Mouse (Mus musculus): ENCODE results near the gene Pcp4l1. TPM values are rescaled to one million over a fixed set of nuclear protein-coding genes. Genes with fewer than 3 reads are reported as not detected.

Pcp4l1 gene
- polyA plus RNA-seq, 1 experiment from 2014 or later, result 5.0 TPM

- Histone ChIP-seq H3K9ac (no peak overlapping the region), H3K9me3 (no peaks in the 10 kb centered on the region), H3K36me3 (peaks cover 37% of the 10 kb centered on the region), H3K4me3 (no peak overlapping the region), H3K27ac (no peak overlapping the region), H3K4me2 (no peak overlapping the region), H3K27me3 (no peaks in the 10 kb centered on the region), H3K4me1 (no peaks in the 10 kb centered on the region)
- no peak for ATAC-seq (ENCODE audit: borderline replicate concordance, extremely low read depth, low FRiP score, low TSS enrichment)
- 71% methylated on average over 5 of the region's 5 CpGs for WGBS
Observed at GRCm38 (mm10) chr1:171232348-171232747, 36.3 kb upstream of the Pcp4l1 start.

GRCm38 (mm10) chr1:171231844-171232243 is 35.8 kb upstream of the Pcp4l1 start:
- Histone ChIP-seq H3K36me3 (peaks cover 32% of the 10 kb centered on the region), H3K4me1 (no peaks in the 10 kb centered on the region), H3K27ac (no peak overlapping the region), H3K27me3 (no peaks in the 10 kb centered on the region), H3K9ac (no peak overlapping the region), H3K9me3 (no peaks in the 10 kb centered on the region), H3K4me2 (no peak overlapping the region), H3K4me3 (no peak overlapping the region)
- WGBS, result 75% methylated on average over 4 of the region's 4 CpGs
- ATAC-seq (ENCODE audit: borderline replicate concordance, extremely low read depth, low FRiP score, low TSS enrichment), result no peak

GRCm38 (mm10) chr1:171230215-171230614 is 34.1 kb upstream of the Pcp4l1 start:
- 80% methylated on average over 3 of the region's 3 CpGs for WGBS
- Histone ChIP-seq H3K4me1 (no peaks in the 10 kb centered on the region), H3K9ac (no peak overlapping the region), H3K4me3 (no peak overlapping the region), H3K9me3 (no peaks in the 10 kb centered on the region), H3K27me3 (no peaks in the 10 kb centered on the region), H3K27ac (no peak overlapping the region), H3K36me3 (peaks cover 15% of the 10 kb centered on the region), H3K4me2 (no peak overlapping the region)
- no peak for ATAC-seq (ENCODE audit: borderline replicate concordance, extremely low read depth, low FRiP score, low TSS enrichment)

- H3K9ac ChIP-seq, result no peak overlapping the region
- ATAC-seq (ENCODE audit: borderline replicate concordance, extremely low read depth, low FRiP score, low TSS enrichment), result no peak
- no peaks in the 10 kb centered on the region for H3K4me1 ChIP-seq
- H3K36me3 ChIP-seq, result peaks cover 11% of the 10 kb centered on the region
- no peak overlapping the region for H3K4me2 ChIP-seq
- no peak overlapping the region for H3K27ac ChIP-seq
- H3K4me3 ChIP-seq, result no peak overlapping the region
- H3K9me3 ChIP-seq, result no peaks in the 10 kb centered on the region
- WGBS, result 44% methylated on average over 6 of the region's 6 CpGs
- no peaks in the 10 kb centered on the region for H3K27me3 ChIP-seq
Observed at GRCm38 (mm10) chr1:171229750-171230149, 33.7 kb upstream of the Pcp4l1 start.

GRCm38 (mm10) chr1:171227879-171228278 is 31.8 kb upstream of the Pcp4l1 start:
- H3K4me2 ChIP-seq, result no peak overlapping the region
- WGBS, result 86% methylated on average over 1 of the region's 1 CpGs

GRCm38 (mm10) chr1:171226780-171227179 is 30.7 kb upstream of the Pcp4l1 start:
- Histone ChIP-seq H3K27me3 (no peaks in the 10 kb centered on the region), H3K27ac (no peak overlapping the region), H3K9me3 (no peaks in the 10 kb centered on the region), H3K4me1 (peaks cover 7% of the 10 kb centered on the region), H3K36me3 (no peaks in the 10 kb centered on the region), H3K9ac (no peak overlapping the region), H3K4me2 (no peak overlapping the region), H3K4me3 (no peak overlapping the region)
- WGBS, result 63% methylated on average over 4 of the region's 4 CpGs
- no peak for ATAC-seq (ENCODE audit: borderline replicate concordance, extremely low read depth, low FRiP score, low TSS enrichment)

More at GRCm38 (mm10) chr1:171227879-171228278, 31.8 kb upstream of the Pcp4l1 start:
- Histone ChIP-seq H3K9ac (no peak overlapping the region), H3K4me1 (peaks cover 4% of the 10 kb centered on the region; the same call in 1 of the 2 replicates), H3K9me3 (no peaks in the 10 kb centered on the region), H3K4me3 (no peak overlapping the region), H3K27ac (no peak overlapping the region), H3K27me3 (no peaks in the 10 kb centered on the region), H3K36me3 (no peaks in the 10 kb centered on the region)
- no peak for ATAC-seq (ENCODE audit: borderline replicate concordance, extremely low read depth, low FRiP score, low TSS enrichment)

GRCm38 (mm10) chr1:171224857-171225256 is 28.8 kb upstream of the Pcp4l1 start, which contains the start of gene Apoa2:
Gene Apoa2 (plus strand): TSS chr1:171225054.
- Histone ChIP-seq H3K9me3 (no peaks in the 10 kb centered on the region), H3K4me1 (peaks cover 18% of the 10 kb centered on the region), H3K9ac (no peak within 1 kb of the TSS), H3K27me3 (no peaks in the 10 kb centered on the region), H3K4me2 (no peak within 1 kb of the TSS), H3K27ac (no peak within 1 kb of the TSS), H3K36me3 (peaks cover 4% of the 10 kb centered on the region), H3K4me3 (no peak within 1 kb of the TSS)
- 70% methylated on average over 5 of the region's 5 CpGs for WGBS
- no peak for ATAC-seq (ENCODE audit: borderline replicate concordance, extremely low read depth, low FRiP score, low TSS enrichment)

GRCm38 (mm10) chr1:171223796-171224195 is 27.7 kb upstream of the Pcp4l1 start:
- Histone ChIP-seq H3K4me1 (peaks cover 18% of the 10 kb centered on the region), H3K9me3 (no peaks in the 10 kb centered on the region), H3K4me3 (no peak overlapping the region), H3K27me3 (no peaks in the 10 kb centered on the region), H3K27ac (no peak overlapping the region), H3K4me2 (no peak overlapping the region), H3K36me3 (peaks cover 10% of the 10 kb centered on the region), H3K9ac (no peak overlapping the region)
- 63% methylated on average over 2 of the region's 2 CpGs for WGBS
- ATAC-seq (ENCODE audit: borderline replicate concordance, extremely low read depth, low FRiP score, low TSS enrichment), result no peak

GRCm38 (mm10) chr1:171223168-171223567 is 27.1 kb upstream of the Pcp4l1 start:
- Histone ChIP-seq H3K4me3 (peak overlapping the region; percentile 72), H3K27me3 (no peaks in the 10 kb centered on the region), H3K4me1 (peaks cover 18% of the 10 kb centered on the region), H3K9ac (peak overlapping the region; percentile 46), H3K27ac (peak overlapping the region; percentile 95), H3K9me3 (no peaks in the 10 kb centered on the region), H3K36me3 (peaks cover 10% of the 10 kb centered on the region), H3K4me2 (peak overlapping the region; percentile 60)
- ATAC-seq (ENCODE audit: borderline replicate concordance, extremely low read depth, low FRiP score, low TSS enrichment), result no peak
- WGBS, result 70% methylated on average over 6 of the region's 6 CpGs

GRCm38 (mm10) chr1:171222238-171223155 is 26.4 kb upstream of the Pcp4l1 start, which contains the start of gene Tomm40l:
Gene Tomm40l (minus strand): TSS chr1:171222514.
- peaks cover 10% of the 10 kb centered on the region for H3K36me3 ChIP-seq
- peak; percentile 98 for ATAC-seq (ENCODE audit: borderline replicate concordance, extremely low read depth, low FRiP score, low TSS enrichment)
- H3K4me2 ChIP-seq, result peak within 1 kb of the TSS; percentile 84
- H3K27me3 ChIP-seq, result no peaks in the 10 kb centered on the region
- peak within 1 kb of the TSS; percentile 95 for H3K27ac ChIP-seq
- H3K9ac ChIP-seq, result peak within 1 kb of the TSS; percentile 51
- peak within 1 kb of the TSS; percentile 72 for H3K4me3 ChIP-seq
- H3K9me3 ChIP-seq, result no peaks in the 10 kb centered on the region
- under 1% methylated on average over 28 of the region's 28 CpGs for WGBS
- H3K4me1 ChIP-seq, result peaks cover 18% of the 10 kb centered on the region

GRCm38 (mm10) chr1:171221281-171222193 is 25.5 kb upstream of the Pcp4l1 start:
- Histone ChIP-seq H3K9me3 (no peaks in the 10 kb centered on the region), H3K9ac (peak overlapping the region; percentile 51), H3K27ac (peak overlapping the region; percentile 34), H3K4me3 (peak overlapping the region; percentile 72), H3K4me1 (peaks cover 18% of the 10 kb centered on the region), H3K27me3 (no peaks in the 10 kb centered on the region), H3K36me3 (peaks cover 10% of the 10 kb centered on the region), H3K4me2 (peak overlapping the region; percentile 84)
- 5% methylated on average over 22 of the region's 22 CpGs for WGBS
- ATAC-seq (ENCODE audit: borderline replicate concordance, extremely low read depth, low FRiP score, low TSS enrichment), result peak; percentile 2; the same call in 1 of the 2 replicates

Data from lung, embryonic 15.5 days (tissue).